Mouse (Mus musculus): ENCODE results near the gene Stat5a. TPM values are rescaled to one million over a fixed set of nuclear protein-coding genes. Genes with fewer than 3 reads are reported as not detected.

The Stat5a gene
- polyA plus RNA-seq, 1 experiment from 2014 or later: 9.2 TPM

Other genes starting within 250 kb of the Stat5a start
- gene Nkiras2, start 240.1 kb upstream of the Stat5a start, polyA plus RNA-seq (2014; fragmentation: Nextera tagmentation; extraction: Ambion mirVana): 67.1 and 81.0 TPM in 2 replicates
- gene Dnajc7, start 239.2 kb upstream of the Stat5a start, polyA plus RNA-seq (2014; fragmentation: Nextera tagmentation; extraction: Ambion mirVana): 58.2 and 64.5 TPM in 2 replicates
- gene Zfp385c, start 166.9 kb upstream of the Stat5a start, polyA plus RNA-seq (2014; fragmentation: Nextera tagmentation; extraction: Ambion mirVana): 1.7 TPM in 2 replicates
- 1.7 and 2.0 TPM in 2 replicates for gene Dhx58, start 155.1 kb upstream of the Stat5a start, polyA plus RNA-seq (2014; fragmentation: Nextera tagmentation; extraction: Ambion mirVana)
- gene Kat2a, start 146.9 kb upstream of the Stat5a start, polyA plus RNA-seq (2014; fragmentation: Nextera tagmentation; extraction: Ambion mirVana): 50.6 and 52.9 TPM in 2 replicates
- gene Hspb9, start 145.5 kb upstream of the Stat5a start, polyA plus RNA-seq (2014; fragmentation: Nextera tagmentation; extraction: Ambion mirVana): 0.34 TPM in 1 of 2 replicates, not detected in the other
- 70.7 and 73.9 TPM in 2 replicates for gene Rab5c, start 121.1 kb upstream of the Stat5a start, polyA plus RNA-seq (2014; fragmentation: Nextera tagmentation; extraction: Ambion mirVana)
- 0.41 and 0.64 TPM in 2 replicates for gene Kcnh4, start 99.4 kb upstream of the Stat5a start, polyA plus RNA-seq (2014; fragmentation: Nextera tagmentation; extraction: Ambion mirVana)
- not detected in 2 replicates for gene Hcrt, start 96.4 kb upstream of the Stat5a start, polyA plus RNA-seq (2014; fragmentation: Nextera tagmentation; extraction: Ambion mirVana)
- 3.6 and 4.4 TPM in 2 replicates for gene Ghdc, start 88.4 kb upstream of the Stat5a start, polyA plus RNA-seq (2014; fragmentation: Nextera tagmentation; extraction: Ambion mirVana)
- gene Stat5b, start 8.6 kb upstream of the Stat5a start, polyA plus RNA-seq (2014; fragmentation: Nextera tagmentation; extraction: Ambion mirVana): 24.5 and 27.6 TPM in 2 replicates
- 71.4 and 82.9 TPM in 2 replicates for gene Stat3, start 80.2 kb downstream of the Stat5a start, polyA plus RNA-seq (2014; fragmentation: Nextera tagmentation; extraction: Ambion mirVana)
- 145 and 160 TPM in 2 replicates for gene Cavin1, start 111.5 kb downstream of the Stat5a start, polyA plus RNA-seq (2014; fragmentation: Nextera tagmentation; extraction: Ambion mirVana)
- 35.0 and 37.9 TPM in 2 replicates for gene Atp6v0a1, start 150.1 kb downstream of the Stat5a start, polyA plus RNA-seq (2014; fragmentation: Nextera tagmentation; extraction: Ambion mirVana)
- gene Naglu, start 210.7 kb downstream of the Stat5a start, polyA plus RNA-seq (2014; fragmentation: Nextera tagmentation; extraction: Ambion mirVana): 13.9 and 14.4 TPM in 2 replicates
- not detected in 2 replicates for gene Hsd17b1, start 219.1 kb downstream of the Stat5a start, polyA plus RNA-seq (2014; fragmentation: Nextera tagmentation; extraction: Ambion mirVana)
- 39.1 and 40.5 TPM in 2 replicates for gene Coasy, start 223.2 kb downstream of the Stat5a start, polyA plus RNA-seq (2014; fragmentation: Nextera tagmentation; extraction: Ambion mirVana)
- gene Mlx, start 227.9 kb downstream of the Stat5a start, polyA plus RNA-seq (2014; fragmentation: Nextera tagmentation; extraction: Ambion mirVana): 45.8 and 55.2 TPM in 2 replicates
- gene Psmc3ip, start 236.1 kb downstream of the Stat5a start, polyA plus RNA-seq (2014; fragmentation: Nextera tagmentation; extraction: Ambion mirVana): 27.2 and 34.4 TPM in 2 replicates

Measured in embryonic facial prominence, embryonic 14.5 days (tissue).